In genomic region chr2:77461413-77461812, GRCm38 (mm10) we compare ENCODE assay signal across 34 mouse cellular contexts.
"Had no signal": no experiment of that assay in that cellular context is flagged by ENCODE, and none has a peak within 500 bp of the region (broad histone marks: within the 10 kb centered on the region; RNA-seq: fewer than 3 reads in every experiment).

No protein-coding gene starts in this region.

- H3K27ac ChIP-seq: heart, embryonic 10.5 days; heart, embryonic 13.5 days; heart, embryonic 15.5 days; hindbrain, embryonic 10.5 days; hindbrain, embryonic 12.5 days; hindbrain, embryonic 13.5 days; hindbrain, embryonic 14.5 days; hindbrain, embryonic 15.5 days; hindbrain, postnatal 0 days; intestine, embryonic 15.5 days; kidney, embryonic 15.5 days; kidney, postnatal 0 days; layer of hippocampus, adult 2 months had no signal

- H3K4me1 ChIP-seq: heart, embryonic 10.5 days; hindbrain, embryonic 10.5 days; hindbrain, embryonic 12.5 days; hindbrain, embryonic 13.5 days; hindbrain, embryonic 15.5 days; intestine, embryonic 15.5 days; kidney, embryonic 15.5 days had no signal

- H3K4me2 ChIP-seq: heart, embryonic 11.5 days; heart, embryonic 12.5 days; heart, embryonic 13.5 days; heart, embryonic 15.5 days; hindbrain, embryonic 12.5 days; hindbrain, embryonic 13.5 days; hindbrain, embryonic 14.5 days; hindbrain, embryonic 15.5 days; intestine, embryonic 15.5 days; kidney, embryonic 15.5 days had no signal

- H3K36me3 ChIP-seq: heart, embryonic 10.5 days; heart, embryonic 12.5 days; heart, embryonic 13.5 days; heart, embryonic 15.5 days; hindbrain, embryonic 10.5 days; hindbrain, embryonic 12.5 days; hindbrain, embryonic 13.5 days; hindbrain, embryonic 15.5 days; intestine, embryonic 15.5 days; kidney, embryonic 15.5 days had no signal

- H3K27me3 ChIP-seq: heart, embryonic 12.5 days; heart, embryonic 13.5 days; heart, embryonic 15.5 days; hindbrain, embryonic 12.5 days; hindbrain, embryonic 13.5 days; hindbrain, embryonic 15.5 days; intestine, embryonic 15.5 days; kidney, embryonic 15.5 days had no signal

- DNase-seq: heart, postnatal 10 days; heart, postnatal 14 days; heart, postnatal 36 days; heart, postnatal 4 days; kidney, adult 11 months; kidney, adult 18-20 months; kidney, adult 2 months; kidney, adult 8-10 months; kidney, adult 9 months; kidney, postnatal 10 days; kidney, postnatal 14 days; kidney, postnatal 25 days; kidney, postnatal 36 days; kidney, postnatal 4 days; layer of hippocampus, adult 9-11 months had no signal

- H3K4me3 ChIP-seq: heart, embryonic 10.5 days; heart, embryonic 12.5 days; heart, embryonic 13.5 days; heart, embryonic 15.5 days; hindbrain, embryonic 10.5 days; hindbrain, embryonic 12.5 days; hindbrain, embryonic 13.5 days; hindbrain, embryonic 15.5 days; intestine, embryonic 15.5 days; kidney, embryonic 15.5 days; layer of hippocampus, adult 2 months had no signal

- ATAC-seq: hindbrain, embryonic 16.5 days; hindbrain, postnatal 0 days; inflammation-experienced regulatory T-cells, adult 6 months; intestine, embryonic 15.5 days; intestine, embryonic 16.5 days; intestine, postnatal 0 days had no signal
